Mouse (Mus musculus) large intestine, adult 2 months (tissue): Measurements from ENCODE around the gene AU021092. TPM values are rescaled to one million over a fixed set of nuclear protein-coding genes. Genes with fewer than 3 reads are reported as not detected.

Experiments used
- polyA plus RNA-seq: library from polyadenylated mRNA; depleted of rRNA; stranded (reverse); fragments of >200 nt; gene quantifications from 2 replicates; pipeline ENCODE4 v1.2.3, GENCODE M21; 2012; rRNA removed

AU021092 gene
- polyA plus RNA-seq, 1 experiment, result 5.0 TPM

Other genes with a start within 250 kb of the AU021092 start
- 0.11 and 0.44 TPM in 2 replicates for gene Sept12, start 224.4 kb downstream of the AU021092 start, polyA plus RNA-seq
- 436 and 466 TPM in 2 replicates for gene Smim22, start 215.0 kb downstream of the AU021092 start, polyA plus RNA-seq
- gene Rogdi, start 208.7 kb downstream of the AU021092 start, polyA plus RNA-seq, result 46.1 and 51.6 TPM in 2 replicates
- 52.5 and 65.5 TPM in 2 replicates for gene Glyr1, start 172.4 kb downstream of the AU021092 start, polyA plus RNA-seq
- gene Ubn1, start 172.2 kb downstream of the AU021092 start, polyA plus RNA-seq, result 22.4 and 31.1 TPM in 2 replicates
- 0.81 and 0.86 TPM in 2 replicates for gene Ppl, start 89.9 kb downstream of the AU021092 start, polyA plus RNA-seq
- 0.01 TPM in 1 of 2 replicates, not detected in the other for gene Sec14l5, start 75.2 kb downstream of the AU021092 start, polyA plus RNA-seq
- gene Nagpa, start 18.3 kb downstream of the AU021092 start, polyA plus RNA-seq, result 31.4 and 36.4 TPM in 2 replicates
- gene Alg1, start 11.3 kb upstream of the AU021092 start, polyA plus RNA-seq, result 32.6 and 35.1 TPM in 2 replicates
- 41.1 and 43.2 TPM in 2 replicates for gene Eef2kmt, start 33.7 kb upstream of the AU021092 start, polyA plus RNA-seq